Mouse (Mus musculus): ENCODE measurements around the gene Scrg1.
"Not testable (repeated sequence)": the region's sequence is repeated elsewhere in the genome, so short reads cannot be mapped to it uniquely, and the experiment has no call there.

The Scrg1 gene

GRCm38 (mm10) chr8:57455765-57456164 lies at the start of gene Scrg1:
TSS of gene Scrg1 (plus strand) at chr8:57455923.
- in situ Hi-C loops (cut with MseI, MboI), result no loop called here

- in situ Hi-C loops (cut with MseI, MboI), result no loop called here
These were observed 49.4 kb upstream of the Scrg1 start for GRCm38 (mm10) chr8:57406366-57406765.

- in situ Hi-C loops (cut with MseI, MboI), result no loop called here
These were observed 46.4 kb upstream of the Scrg1 start for GRCm38 (mm10) chr8:57409333-57409732.

- in situ Hi-C loops (cut with MseI, MboI), result no loop called here
These were observed 45.8 kb upstream of the Scrg1 start for GRCm38 (mm10) chr8:57409779-57410472.

GRCm38 (mm10) chr8:57410473-57410863 lies 45.3 kb upstream of the Scrg1 start:
- in situ Hi-C loops (cut with MseI, MboI), result no loop called here

- in situ Hi-C loops (cut with MseI, MboI), result no loop called here
These were observed 44.4 kb upstream of the Scrg1 start for GRCm38 (mm10) chr8:57411366-57411765.

GRCm38 (mm10) chr8:57416827-57417226 lies 38.9 kb upstream of the Scrg1 start:
- in situ Hi-C loops (cut with MseI, MboI), result no loop called here

- in situ Hi-C loops (cut with MseI, MboI), result loop anchor here (5.0 kb wide), 1 partner anchor 106 kb away; no protein-coding TSS in a partner anchor
These were observed 29.6 kb upstream of the Scrg1 start for GRCm38 (mm10) chr8:57426074-57426473.

GRCm38 (mm10) chr8:57427581-57428366 lies 27.9 kb upstream of the Scrg1 start:
- in situ Hi-C loops (cut with MseI, MboI), result loop anchor here (5.0 kb wide), 1 partner anchor 105 kb away; no protein-coding TSS in a partner anchor

- in situ Hi-C loops (cut with MseI, MboI), result loop anchor here (5.0 kb wide), 1 partner anchor 104 kb away; no protein-coding TSS in a partner anchor
These were observed 27.2 kb upstream of the Scrg1 start for GRCm38 (mm10) chr8:57428566-57428965.

- in situ Hi-C loops (cut with MseI, MboI), result loop anchor here (5.0 kb wide), 1 partner anchor 103 kb away; no protein-coding TSS in a partner anchor
These were observed 26.4 kb upstream of the Scrg1 start for GRCm38 (mm10) chr8:57429166-57429887.

GRCm38 (mm10) chr8:57429888-57430274 lies 25.8 kb upstream of the Scrg1 start:
- in situ Hi-C loops (cut with MseI, MboI), result loop anchor here (5.0 to 10.0 kb wide), 2 partner anchors 102 to 365 kb away; no protein-coding TSS in a partner anchor

GRCm38 (mm10) chr8:57430901-57431300 lies 24.8 kb upstream of the Scrg1 start:
- in situ Hi-C loops (cut with MseI, MboI), result loop anchor here (10.0 kb wide), 1 partner anchor 364 kb away; no protein-coding TSS in a partner anchor

GRCm38 (mm10) chr8:57432802-57433201 lies 22.9 kb upstream of the Scrg1 start:
- in situ Hi-C loops (cut with MseI, MboI), result loop anchor here (10.0 kb wide), 1 partner anchor 362 kb away; no protein-coding TSS in a partner anchor

GRCm38 (mm10) chr8:57435768-57436436 lies 19.8 kb upstream of the Scrg1 start:
- in situ Hi-C loops (cut with MseI, MboI), result loop anchor here (10.0 kb wide), 1 partner anchor 359 kb away; no protein-coding TSS in a partner anchor

GRCm38 (mm10) chr8:57436437-57436796 lies 19.3 kb upstream of the Scrg1 start:
- in situ Hi-C loops (cut with MseI, MboI), result loop anchor here (10.0 kb wide), 1 partner anchor 358 kb away; no protein-coding TSS in a partner anchor

GRCm38 (mm10) chr8:57441131-57441530 lies 14.6 kb upstream of the Scrg1 start:
- in situ Hi-C loops (cut with MseI, MboI), result no loop called here

- in situ Hi-C loops (cut with MseI, MboI), result no loop called here
These were observed 14.2 kb upstream of the Scrg1 start for GRCm38 (mm10) chr8:57441556-57441955.

GRCm38 (mm10) chr8:57443289-57443688 lies 12.4 kb upstream of the Scrg1 start:
- in situ Hi-C loops (cut with MseI, MboI), result no loop called here

GRCm38 (mm10) chr8:57445901-57446300 lies 9.8 kb upstream of the Scrg1 start:
- in situ Hi-C loops (cut with MseI, MboI), result not testable (repeated sequence)

GRCm38 (mm10) chr8:57450726-57451125 lies 5.0 kb upstream of the Scrg1 start:
- in situ Hi-C loops (cut with MseI, MboI), result no loop called here
